In the genomic region with DNA sequence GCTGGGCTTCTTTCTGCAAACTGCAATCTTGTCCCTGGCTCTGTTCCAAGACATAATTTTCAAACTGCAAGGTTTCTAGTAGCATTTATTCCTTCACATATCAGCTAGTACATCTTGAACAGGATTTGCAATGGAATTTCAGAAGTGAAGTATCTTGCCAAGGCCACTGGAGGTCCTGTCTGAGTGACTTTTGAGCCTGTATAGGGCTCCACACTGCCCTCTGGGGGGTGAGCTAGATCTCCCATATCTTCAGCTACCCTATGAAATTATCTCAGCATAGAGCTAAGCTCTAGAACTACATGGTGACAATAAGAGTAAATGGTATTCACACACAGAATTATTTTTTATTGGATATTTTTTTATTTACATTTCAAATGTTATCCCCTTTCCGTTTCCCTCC, we compare ENCODE assay signal across 9 mouse cellular contexts. TPM values are rescaled to one million over a fixed set of nuclear protein-coding genes. Genes with fewer than 3 reads are reported as not detected.
DNase-seq lines count a peak whose midpoint lies in the region; ATAC-seq and TF ChIP-seq lines count a peak whose summit lies in the region.
"Had no signal": no experiment of that assay in that cellular context is flagged by ENCODE, and none has a peak within 500 bp of the region (broad histone marks: within the 10 kb centered on the region; RNA-seq: fewer than 3 reads in every experiment).

No protein-coding gene starts in this region.

- no peak for ATAC-seq in hindbrain, postnatal 0 days
- no peak for ATAC-seq in hindbrain, embryonic 11.5 days (ENCODE audit: low FRiP score)
- ATAC-seq in intestine, postnatal 0 days = no peak
- ATAC-seq in forebrain, embryonic 13.5 days = no peak

- no peak overlapping the region for H3K9ac ChIP-seq in hindbrain, postnatal 0 days (replicated peaks; ENCODE audit: low read length)
- no peak overlapping the region for H3K9ac ChIP-seq in hindbrain, embryonic 11.5 days (ENCODE audit: low read depth, low read length)
- no peak overlapping the region for H3K9ac ChIP-seq in intestine, postnatal 0 days (ENCODE audit: low read depth, low read length)
- no peak overlapping the region for H3K9ac ChIP-seq in forebrain, embryonic 13.5 days

- H3K4me3 ChIP-seq in hindbrain, postnatal 0 days (ENCODE audit: low read length) = no peak overlapping the region
- no peak overlapping the region for H3K4me3 ChIP-seq in hindbrain, embryonic 11.5 days (ENCODE audit: low read depth, low read length)
- no peak overlapping the region for H3K4me3 ChIP-seq in intestine, postnatal 0 days (ENCODE audit: low read depth, low read length)
- H3K4me3 ChIP-seq in forebrain, embryonic 13.5 days = no peak overlapping the region
- H3K4me3 ChIP-seq: myocyte had no signal

- peak; percentile 34; the same call in 1 of the 2 replicates for TF ChIP-seq CTCF in hindbrain, postnatal 0 days (IDR thresholded peaks at IDR 0.05; ENCODE audit: low read depth)
- peak; percentile 75 for TF ChIP-seq CTCF in intestine, postnatal 0 days (IDR thresholded peaks at IDR 0.05; ENCODE audit: low read depth)

- no peak overlapping the region for H3K4me2 ChIP-seq in hindbrain, postnatal 0 days (ENCODE audit: low read depth, low read length)
- no peak overlapping the region for H3K4me2 ChIP-seq in hindbrain, embryonic 11.5 days (replicated peaks; ENCODE audit: low read depth, low read length)
- no peak overlapping the region for H3K4me2 ChIP-seq in intestine, postnatal 0 days (replicated peaks; ENCODE audit: low read depth)
- no peak overlapping the region for H3K4me2 ChIP-seq in forebrain, embryonic 13.5 days

- WGBS in hindbrain, postnatal 0 days = 85% methylated on average over 1 of the region's 1 CpGs
- 91% methylated on average over 1 of the region's 1 CpGs for WGBS in hindbrain, embryonic 11.5 days
- WGBS in intestine, postnatal 0 days = 100% methylated on average over 1 of the region's 1 CpGs
- 87% methylated on average over 1 of the region's 1 CpGs for WGBS in forebrain, embryonic 13.5 days

- H3K27ac ChIP-seq in hindbrain, postnatal 0 days = no peak overlapping the region
- H3K27ac ChIP-seq in hindbrain, embryonic 11.5 days (ENCODE audit: low read depth, low read length) = no peak overlapping the region
- H3K27ac ChIP-seq in intestine, postnatal 0 days (ENCODE audit: low read depth, low read length) = no peak overlapping the region
- H3K27ac ChIP-seq in forebrain, embryonic 13.5 days = no peak overlapping the region

- H3K36me3 ChIP-seq in hindbrain, postnatal 0 days (ENCODE audit: insufficient read depth, low read length) = no peaks in the 10 kb centered on the region
- no peaks in the 10 kb centered on the region for H3K36me3 ChIP-seq in hindbrain, embryonic 11.5 days (ENCODE audit: control insufficient read depth, insufficient read depth, low read length)
- H3K36me3 ChIP-seq in intestine, postnatal 0 days (ENCODE audit: control insufficient read depth, insufficient read depth) = no peaks in the 10 kb centered on the region
- no peaks in the 10 kb centered on the region for H3K36me3 ChIP-seq in forebrain, embryonic 13.5 days (ENCODE audit: poor library complexity, severe bottlenecking)

- no peaks in the 10 kb centered on the region for H3K4me1 ChIP-seq in hindbrain, postnatal 0 days (ENCODE audit: insufficient read depth, low read length)
- no peaks in the 10 kb centered on the region for H3K4me1 ChIP-seq in hindbrain, embryonic 11.5 days (replicated peaks; ENCODE audit: control insufficient read depth, insufficient read depth, low read length)
- no peaks in the 10 kb centered on the region for H3K4me1 ChIP-seq in intestine, postnatal 0 days (replicated peaks; ENCODE audit: control insufficient read depth, insufficient read depth, low read length)
- H3K4me1 ChIP-seq in forebrain, embryonic 13.5 days = no peaks in the 10 kb centered on the region

- no peaks in the 10 kb centered on the region for H3K27me3 ChIP-seq in hindbrain, postnatal 0 days (ENCODE audit: insufficient read depth, low read length)
- no peaks in the 10 kb centered on the region for H3K27me3 ChIP-seq in hindbrain, embryonic 11.5 days (ENCODE audit: control insufficient read depth, insufficient read depth, low read length)
- peaks cover 2% of the 10 kb centered on the region; the same call in 1 of the 2 replicates for H3K27me3 ChIP-seq in intestine, postnatal 0 days (replicated peaks; ENCODE audit: control insufficient read depth, insufficient read depth, low read length)
- H3K27me3 ChIP-seq in forebrain, embryonic 13.5 days = no peaks in the 10 kb centered on the region

- DNase-seq in hindbrain, postnatal 0 days (ENCODE audit: low spot score) = no peak
- DNase-seq in hindbrain, embryonic 11.5 days (ENCODE audit: low spot score) = no peak
- DNase-seq in ES-CJ7 (ENCODE audit: low read depth, low spot score) = peak; percentile 41
- peak; percentile 74 for DNase-seq in naive thymus-derived CD4-positive, alpha-beta T cell, adult 2 months (ENCODE audit: low read depth)
- DNase-seq in cerebellum, postnatal 10 days = no peak
- no peak for DNase-seq in Muller cell, postnatal 12 days (ENCODE audit: inconsistent ontology term)

- no peaks in the 10 kb centered on the region for H3K9me3 ChIP-seq in hindbrain, postnatal 0 days (ENCODE audit: low read length)
- no peaks in the 10 kb centered on the region for H3K9me3 ChIP-seq in hindbrain, embryonic 11.5 days (ENCODE audit: control insufficient read depth, low read length)
- no peaks in the 10 kb centered on the region for H3K9me3 ChIP-seq in intestine, postnatal 0 days (ENCODE audit: control insufficient read depth)
- H3K9me3 ChIP-seq in forebrain, embryonic 13.5 days (replicated peaks) = no peaks in the 10 kb centered on the region

RNA-seq across cellular contexts. Expression of gene Ccr5, which starts 2.9 kb away (rescaled TPM):
- 0.14 and 0.37 TPM in 2 replicates for total RNA-seq in hindbrain, postnatal 0 days (2014; rRNA removed)
- polyA plus RNA-seq in hindbrain, postnatal 0 days (2015; fragmentation: Nextera tagmentation; extraction: Ambion mirVana) = 0.81 and 1.2 TPM in 2 replicates
- polyA plus RNA-seq in hindbrain, embryonic 11.5 days (2014; fragmentation: Nextera tagmentation; extraction: Ambion mirVana) = 0.15 and 1.2 TPM in 2 replicates
- polyA plus RNA-seq in intestine, postnatal 0 days (2015; fragmentation: Nextera tagmentation; extraction: Ambion mirVana) = 0.74 and 1.1 TPM in 2 replicates
- 0.37 and 0.49 TPM in 2 replicates for polyA plus RNA-seq in forebrain, embryonic 13.5 days (2015; fragmentation: Nextera tagmentation; extraction: Ambion mirVana)
- polyA plus RNA-seq: myocyte had no signal

RNA-seq across cellular contexts. Expression of gene Ccr2, which starts 16.7 kb away (rescaled TPM):
- not detected in 2 replicates for total RNA-seq in hindbrain, postnatal 0 days (2014; rRNA removed)
- 0.08 and 0.09 TPM in 2 replicates for polyA plus RNA-seq in hindbrain, postnatal 0 days (2015; fragmentation: Nextera tagmentation; extraction: Ambion mirVana)
- 0.47 and 0.66 TPM in 2 replicates for polyA plus RNA-seq in hindbrain, embryonic 11.5 days (2014; fragmentation: Nextera tagmentation; extraction: Ambion mirVana)
- 0.85 and 1.2 TPM in 2 replicates for polyA plus RNA-seq in intestine, postnatal 0 days (2015; fragmentation: Nextera tagmentation; extraction: Ambion mirVana)
- 0.08 and 0.19 TPM in 2 replicates for polyA plus RNA-seq in forebrain, embryonic 13.5 days (2015; fragmentation: Nextera tagmentation; extraction: Ambion mirVana)
- polyA plus RNA-seq: myocyte had no signal

Comparison
In these comparisons a context has a peak if more than half of its experiments do, and no peak if none do; other contexts are left out.
1. DNase-seq: peak in ES-CJ7 (single experiment) and naive thymus-derived CD4-positive, alpha-beta T cell, adult 2 months (single experiment); none in hindbrain, postnatal 0 days (single experiment), hindbrain, embryonic 11.5 days (single experiment), cerebellum, postnatal 10 days (0 of 2) and Muller cell, postnatal 12 days (single experiment).